Mouse (Mus musculus): Measurements from ENCODE around the gene Pla2g16. TPM values are rescaled to one million over a fixed set of nuclear protein-coding genes. Genes with fewer than 3 reads are reported as not detected.

Gene Pla2g16
- 3.0 TPM in 2 replicates for polyA plus RNA-seq (2015; fragmentation: Nextera tagmentation; extraction: Ambion mirVana)

DNA sequence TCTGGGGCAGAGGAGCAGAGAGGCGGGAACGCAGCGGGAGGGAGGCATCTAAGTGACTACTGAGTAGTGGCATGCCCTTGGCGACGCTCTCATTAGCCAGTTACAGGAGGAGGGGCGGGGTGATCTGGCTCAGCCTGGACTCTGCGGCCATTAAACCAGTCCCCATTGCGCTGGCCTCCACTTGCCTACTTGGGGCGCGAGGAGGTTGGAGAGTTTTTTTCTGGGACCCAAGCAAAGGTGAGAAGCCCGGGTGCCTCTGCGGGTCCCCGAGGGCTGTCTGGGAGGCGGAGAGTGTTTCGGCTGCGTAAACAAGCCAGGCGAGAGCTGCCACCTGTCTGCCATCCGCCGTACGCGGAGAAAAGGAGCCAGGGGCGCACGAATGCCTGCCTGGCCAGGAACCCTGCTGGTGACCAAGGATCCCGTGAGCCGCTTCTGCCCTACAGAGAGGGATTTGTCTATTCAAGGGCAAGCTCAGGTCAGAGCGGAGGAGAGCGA, at the start of gene Pla2g16:
Pla2g16 (plus strand) TSS at position 132 of the 495 bp plus-strand sequence.
- Histone ChIP-seq H3K4me1 (peaks cover 8% of the 10 kb centered on the region), H3K4me3 (peak within 1 kb of the TSS; percentile 39), H3K4me2 (peak within 1 kb of the TSS; percentile 61), H3K27me3 (replicated peaks) (peaks cover 7% of the 10 kb centered on the region), H3K27ac (no peak within 1 kb of the TSS), H3K9ac (peak within 1 kb of the TSS; percentile 28; the same call in 1 of the 2 replicates), H3K9me3 (no peaks in the 10 kb centered on the region), H3K36me3 (replicated peaks) (no peaks in the 10 kb centered on the region)
- ATAC-seq (replicated peaks) = peak; percentile 78; the same call in 1 of the 2 replicates
- 1% methylated on average over 27 of the region's 27 CpGs for WGBS

DNA sequence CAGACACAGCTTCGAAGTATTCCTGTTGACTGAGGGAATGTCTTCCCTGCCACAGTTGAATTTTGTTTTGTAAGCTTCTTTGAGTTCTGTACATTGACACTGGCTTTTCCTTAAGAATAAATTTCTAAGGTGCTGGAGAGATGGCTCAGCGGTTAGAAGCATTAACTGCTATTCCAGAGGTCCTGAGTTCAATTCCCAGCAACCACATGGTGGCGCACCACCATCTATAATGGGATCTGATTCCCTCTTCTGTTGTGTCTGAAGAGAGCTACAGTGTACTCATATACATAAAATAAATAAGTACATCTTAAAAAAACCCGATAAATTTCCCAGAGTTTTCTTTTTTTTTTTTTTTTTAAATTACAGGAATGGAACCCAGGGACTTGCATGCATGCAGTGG, 49.2 kb upstream of the Pla2g16 start:
- Histone ChIP-seq H3K9ac (no peak overlapping the region), H3K36me3 (replicated peaks) (peaks cover 3% of the 10 kb centered on the region; the same call in 1 of the 2 replicates), H3K27me3 (replicated peaks) (no peaks in the 10 kb centered on the region), H3K4me3 (no peak overlapping the region), H3K4me1 (no peaks in the 10 kb centered on the region), H3K27ac (no peak overlapping the region), H3K9me3 (no peaks in the 10 kb centered on the region), H3K4me2 (no peak overlapping the region)
- no peak for ATAC-seq (replicated peaks)
- 73% methylated on average over 4 of the region's 4 CpGs for WGBS

DNA sequence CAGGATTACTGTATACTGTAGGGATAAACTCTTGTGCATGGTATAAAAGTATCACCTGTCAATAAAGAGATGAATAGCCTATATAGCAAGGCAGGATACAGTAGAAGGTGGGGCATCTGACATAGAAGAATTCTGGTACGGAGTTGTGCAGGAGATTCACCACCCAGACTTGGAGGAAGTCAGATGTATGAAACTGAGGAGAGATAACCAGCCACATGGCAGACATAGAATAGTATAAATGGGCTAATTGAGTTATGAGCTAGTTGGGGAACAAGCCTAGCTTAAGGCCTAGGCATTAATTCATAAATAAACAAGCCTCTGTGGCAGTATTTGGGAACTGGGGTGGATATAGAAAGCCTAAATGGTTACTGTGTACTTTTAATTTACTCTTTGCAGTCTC, 40.8 kb upstream of the Pla2g16 start:
- H3K4me2 ChIP-seq = no peak overlapping the region
- no peak overlapping the region for H3K4me3 ChIP-seq

DNA sequence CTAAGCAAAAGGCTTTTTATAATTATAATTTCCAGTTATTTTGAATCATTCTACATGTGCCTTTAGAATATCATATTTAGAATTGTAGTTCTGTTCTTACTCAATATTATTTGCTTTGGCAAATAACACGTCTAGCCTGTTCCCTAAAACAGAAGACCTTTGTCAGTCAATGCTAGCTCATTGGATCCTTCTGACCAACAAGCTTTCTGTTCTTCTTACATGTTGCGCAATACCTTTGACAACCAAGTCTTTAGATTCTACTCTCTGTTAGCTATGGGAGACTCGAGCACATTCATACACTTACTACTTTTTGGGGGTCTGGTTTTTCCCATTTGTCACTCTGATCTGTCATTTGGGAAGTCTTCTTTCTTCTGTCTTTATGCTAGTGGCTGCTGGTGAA, 35.6 kb upstream of the Pla2g16 start:
- 96% methylated on average over 3 of the region's 3 CpGs for WGBS
- ATAC-seq (replicated peaks) = no peak
- H3K36me3 ChIP-seq (replicated peaks) = peaks cover 20% of the 10 kb centered on the region

More for the DNA sequence above, 40.8 kb upstream of the Pla2g16 start:
- Histone ChIP-seq H3K9ac (no peak overlapping the region), H3K27ac (no peak overlapping the region), H3K4me1 (no peaks in the 10 kb centered on the region), H3K9me3 (no peaks in the 10 kb centered on the region), H3K27me3 (replicated peaks) (no peaks in the 10 kb centered on the region), H3K36me3 (replicated peaks) (peaks cover 6% of the 10 kb centered on the region; the same call in 1 of the 2 replicates)
- WGBS = 88% methylated on average over 1 of the region's 1 CpGs
- no peak for ATAC-seq (replicated peaks)

DNA sequence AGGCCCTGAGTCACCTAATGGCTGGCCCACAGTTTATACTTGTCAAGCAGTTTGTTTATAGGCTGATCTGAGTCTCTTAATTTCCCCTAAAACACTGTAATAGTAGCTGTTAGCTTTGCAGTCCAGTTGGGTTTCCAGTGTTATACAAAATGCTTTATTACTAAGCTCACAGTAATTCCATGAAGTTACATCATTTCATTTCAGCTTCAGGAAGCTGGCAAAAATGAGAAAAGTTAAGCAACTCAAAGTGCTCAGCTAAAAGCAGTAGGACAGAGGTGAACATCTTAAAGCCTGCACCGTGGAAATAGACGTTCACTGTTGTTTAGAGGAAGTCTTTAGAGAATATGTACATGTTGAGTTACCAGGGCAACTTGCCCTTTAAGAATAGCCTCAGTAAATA, 34.4 kb upstream of the Pla2g16 start:
- H3K4me3 ChIP-seq = no peak overlapping the region
- H3K27ac ChIP-seq = no peak overlapping the region
- H3K4me2 ChIP-seq = no peak overlapping the region
- H3K36me3 ChIP-seq (replicated peaks) = peaks cover 20% of the 10 kb centered on the region
- no peaks in the 10 kb centered on the region for H3K4me1 ChIP-seq
- no peak overlapping the region for H3K9ac ChIP-seq
- ATAC-seq (replicated peaks) = no peak
- over 99% methylated on average over 2 of the region's 2 CpGs for WGBS
- no peaks in the 10 kb centered on the region for H3K9me3 ChIP-seq
- no peaks in the 10 kb centered on the region for H3K27me3 ChIP-seq (replicated peaks)

More for the DNA sequence above, 35.6 kb upstream of the Pla2g16 start:
- Histone ChIP-seq H3K4me3 (no peak overlapping the region), H3K9me3 (no peaks in the 10 kb centered on the region), H3K4me2 (no peak overlapping the region), H3K27me3 (replicated peaks) (no peaks in the 10 kb centered on the region), H3K4me1 (no peaks in the 10 kb centered on the region), H3K9ac (no peak overlapping the region), H3K27ac (no peak overlapping the region)

DNA sequence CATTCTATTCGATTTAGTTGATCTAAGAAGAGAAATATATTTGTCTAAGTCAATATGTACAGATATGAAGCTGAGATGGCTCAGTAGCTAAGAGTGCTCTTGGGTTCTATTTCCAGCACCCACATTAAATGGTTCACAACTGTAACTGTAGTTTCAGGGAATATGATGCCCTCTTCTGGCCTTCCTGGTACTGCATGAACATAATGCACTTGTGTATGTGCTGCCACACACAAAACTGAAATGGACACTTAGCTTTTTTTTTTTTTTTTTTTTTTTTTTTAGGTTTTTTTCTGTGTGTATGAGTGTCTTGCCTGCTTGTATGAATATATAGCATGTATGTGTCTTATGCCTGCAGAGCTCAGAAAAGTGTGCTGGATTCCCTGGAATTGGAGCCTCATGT, 34.0 kb upstream of the Pla2g16 start:
- Histone ChIP-seq H3K4me1 (no peaks in the 10 kb centered on the region), H3K4me3 (no peak overlapping the region), H3K9ac (no peak overlapping the region), H3K27ac (no peak overlapping the region), H3K27me3 (replicated peaks) (no peaks in the 10 kb centered on the region), H3K9me3 (no peaks in the 10 kb centered on the region), H3K36me3 (replicated peaks) (peaks cover 20% of the 10 kb centered on the region), H3K4me2 (no peak overlapping the region)
- no peak for ATAC-seq (replicated peaks)
- 100% methylated on average over 1 of the region's 1 CpGs for WGBS

DNA sequence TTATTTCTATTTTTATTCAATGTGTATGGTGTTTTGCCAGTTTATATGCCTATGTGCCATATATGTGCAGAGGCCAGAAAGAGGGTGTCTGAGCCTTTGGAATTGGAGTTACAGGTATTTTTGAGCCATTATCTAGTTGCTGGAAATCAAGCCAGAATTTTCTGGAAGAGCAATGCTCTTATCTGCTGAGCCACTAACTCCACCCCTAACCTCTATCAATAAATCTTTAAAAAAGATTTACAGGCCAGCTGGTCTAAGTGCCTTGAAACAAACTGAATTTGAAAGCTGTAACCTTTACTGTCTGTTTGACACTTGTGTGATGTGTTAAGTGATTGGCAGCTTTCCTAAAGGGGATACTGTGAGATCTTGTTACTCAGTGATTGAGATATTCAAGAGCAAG, 33.5 kb upstream of the Pla2g16 start:
- Histone ChIP-seq H3K4me2 (no peak overlapping the region), H3K4me3 (no peak overlapping the region), H3K9ac (no peak overlapping the region), H3K36me3 (replicated peaks) (peaks cover 20% of the 10 kb centered on the region), H3K4me1 (no peaks in the 10 kb centered on the region), H3K27me3 (replicated peaks) (no peaks in the 10 kb centered on the region), H3K27ac (no peak overlapping the region), H3K9me3 (no peaks in the 10 kb centered on the region)
- ATAC-seq (replicated peaks) = no peak

DNA sequence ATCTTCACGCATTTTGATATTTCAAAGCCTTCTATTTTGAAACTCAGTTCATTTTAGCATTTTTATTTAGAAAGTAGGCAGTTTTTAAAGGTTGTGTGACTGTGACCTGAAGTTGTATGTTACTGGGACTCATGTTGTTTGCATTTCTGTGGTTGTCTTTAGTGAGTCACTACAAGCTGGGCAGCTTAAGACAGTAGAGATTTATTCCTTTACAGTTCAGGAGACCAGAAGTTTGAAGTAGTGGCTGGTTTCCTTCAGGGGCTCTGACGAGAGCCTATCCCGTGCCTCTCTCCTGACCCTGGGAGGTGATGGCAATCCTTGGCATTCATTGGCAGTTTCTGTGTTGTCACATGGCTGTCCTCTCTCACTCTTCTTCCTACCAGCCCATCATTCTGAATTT, 32.4 kb upstream of the Pla2g16 start:
- H3K4me1 ChIP-seq = no peaks in the 10 kb centered on the region
- H3K4me3 ChIP-seq = no peak overlapping the region
- no peaks in the 10 kb centered on the region for H3K27me3 ChIP-seq (replicated peaks)
- H3K27ac ChIP-seq = no peak overlapping the region
- peaks cover 17% of the 10 kb centered on the region for H3K36me3 ChIP-seq (replicated peaks)
- H3K9ac ChIP-seq = no peak overlapping the region
- no peaks in the 10 kb centered on the region for H3K9me3 ChIP-seq
- WGBS = 83% methylated on average over 3 of the region's 3 CpGs
- no peak for ATAC-seq (replicated peaks)
- H3K4me2 ChIP-seq = no peak overlapping the region

DNA sequence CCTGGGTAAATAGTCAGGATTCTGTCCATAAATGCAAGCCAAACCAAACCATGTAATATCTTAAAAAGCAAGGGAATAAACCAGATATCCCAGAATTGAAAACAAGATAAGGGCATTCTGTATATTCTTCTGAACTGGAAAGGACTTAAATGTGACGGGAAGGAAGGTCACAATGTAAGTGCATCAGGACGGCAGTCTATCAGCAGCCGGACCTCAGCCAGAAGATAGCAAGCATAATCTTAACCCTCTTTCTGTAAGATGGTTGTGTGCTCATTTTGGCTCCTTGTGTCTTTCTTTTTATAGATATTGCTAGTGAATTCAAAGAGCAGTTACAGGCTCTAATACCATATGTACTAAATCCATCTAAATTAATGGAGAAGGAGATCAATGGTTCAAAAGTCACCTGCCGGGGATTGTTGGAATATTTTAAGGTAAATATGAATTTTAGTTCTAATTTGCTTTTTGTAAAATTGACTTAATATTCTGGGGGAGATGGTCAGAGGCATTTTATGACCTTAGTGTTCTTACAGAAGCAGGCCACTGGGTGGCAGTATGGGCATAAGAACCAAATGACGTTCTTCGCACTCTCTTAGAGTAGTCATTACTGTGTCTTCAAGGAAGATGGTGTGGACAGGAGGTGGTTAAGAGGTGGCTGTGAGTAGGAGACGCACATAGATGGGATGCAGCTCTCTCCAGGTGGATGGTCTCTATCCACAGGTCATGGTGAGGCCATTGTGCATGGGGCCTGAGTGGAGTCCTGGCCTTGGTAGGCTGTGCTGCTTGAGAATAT, 28.4 kb upstream of the Pla2g16 start:
- H3K4me1 ChIP-seq = no peaks in the 10 kb centered on the region
- no peaks in the 10 kb centered on the region for H3K27me3 ChIP-seq (replicated peaks)
- H3K36me3 ChIP-seq (replicated peaks) = peaks cover 10% of the 10 kb centered on the region; the same call in 1 of the 2 replicates
- H3K9me3 ChIP-seq = no peaks in the 10 kb centered on the region
- ATAC-seq (replicated peaks) = peak; percentile 75
- H3K27ac ChIP-seq = no peak overlapping the region
- H3K4me3 ChIP-seq = no peak overlapping the region
- no peak overlapping the region for H3K9ac ChIP-seq
- 54% methylated on average over 7 of the region's 7 CpGs for WGBS
- H3K4me2 ChIP-seq = no peak overlapping the region

DNA sequence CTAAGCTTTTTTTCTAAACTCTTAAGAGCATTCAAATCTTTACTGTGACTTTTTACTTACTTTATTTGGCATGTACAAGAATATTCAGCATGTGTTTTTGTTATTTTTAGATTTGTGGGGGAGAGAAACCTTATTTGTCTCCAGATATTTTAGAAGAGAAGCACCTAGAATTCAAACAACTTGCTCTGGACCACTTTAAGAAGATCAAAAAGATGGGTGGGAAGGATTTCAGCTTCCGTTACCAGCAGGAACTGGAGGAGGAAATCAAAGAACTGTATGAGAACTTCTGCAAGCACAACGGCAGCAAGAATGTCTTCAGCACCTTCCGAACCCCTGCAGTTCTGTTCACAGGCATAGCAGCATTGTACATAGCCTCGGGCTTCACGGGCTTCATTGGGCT, 25.4 kb upstream of the Pla2g16 start:
- Histone ChIP-seq H3K27ac (no peak overlapping the region), H3K36me3 (replicated peaks) (peaks cover 10% of the 10 kb centered on the region; the same call in 1 of the 2 replicates)
- 88% methylated on average over 5 of the region's 5 CpGs for WGBS

DNA sequence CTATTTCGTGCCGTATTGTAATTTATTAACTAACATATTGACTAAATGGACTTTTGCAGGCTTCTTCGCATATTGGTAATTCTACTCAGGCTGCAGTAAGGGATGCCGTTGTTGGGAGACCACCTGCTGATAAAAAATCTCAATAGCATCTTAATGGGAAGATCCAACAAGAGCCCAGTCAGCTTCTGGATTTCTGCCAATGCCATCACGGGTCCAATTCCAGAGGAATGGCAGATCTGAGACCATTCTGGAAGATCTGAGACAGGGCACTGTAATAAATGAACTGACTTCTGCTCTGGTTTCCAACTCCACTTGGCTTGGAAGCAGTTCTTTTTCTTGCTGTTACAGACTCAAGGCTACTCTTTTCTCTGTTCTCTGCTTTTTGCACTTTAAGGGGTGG, 23.4 kb upstream of the Pla2g16 start:
- Histone ChIP-seq H3K9ac (no peak overlapping the region), H3K4me1 (no peaks in the 10 kb centered on the region), H3K9me3 (no peaks in the 10 kb centered on the region), H3K4me3 (no peak overlapping the region), H3K27me3 (replicated peaks) (no peaks in the 10 kb centered on the region), H3K4me2 (no peak overlapping the region), H3K27ac (no peak overlapping the region), H3K36me3 (replicated peaks) (peaks cover 10% of the 10 kb centered on the region; the same call in 1 of the 2 replicates)
- ATAC-seq (replicated peaks) = no peak
- WGBS = 61% methylated on average over 5 of the region's 5 CpGs

More for the DNA sequence above, 25.4 kb upstream of the Pla2g16 start:
- no peaks in the 10 kb centered on the region for H3K4me1 ChIP-seq
- H3K9me3 ChIP-seq = no peaks in the 10 kb centered on the region
- H3K27me3 ChIP-seq (replicated peaks) = no peaks in the 10 kb centered on the region
- no peak overlapping the region for H3K9ac ChIP-seq
- no peak overlapping the region for H3K4me3 ChIP-seq
- ATAC-seq (replicated peaks) = no peak
- no peak overlapping the region for H3K4me2 ChIP-seq

DNA sequence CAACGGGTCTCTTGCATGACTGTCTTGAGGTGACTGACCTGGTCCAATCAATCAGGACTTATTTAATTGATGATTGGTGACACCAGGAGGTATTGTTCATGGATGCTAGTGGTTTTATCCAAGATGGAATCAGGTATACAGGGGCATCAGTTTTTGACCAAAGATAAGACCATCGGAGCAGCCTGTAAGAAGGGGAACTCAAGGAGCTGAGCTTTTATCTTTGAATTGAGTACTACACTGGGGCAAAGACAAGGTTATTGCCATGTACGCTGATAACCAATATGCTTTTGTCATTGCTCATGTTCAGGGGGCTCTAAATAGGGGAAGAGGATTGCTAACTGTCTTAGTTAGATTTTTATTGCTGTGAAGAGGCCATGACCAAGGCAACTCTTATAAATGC, 8.3 kb upstream of the Pla2g16 start:
- Histone ChIP-seq H3K27ac (no peak overlapping the region), H3K27me3 (replicated peaks) (no peaks in the 10 kb centered on the region), H3K4me1 (no peaks in the 10 kb centered on the region), H3K9ac (no peak overlapping the region), H3K4me3 (no peak overlapping the region), H3K36me3 (replicated peaks) (no peaks in the 10 kb centered on the region), H3K4me2 (no peak overlapping the region), H3K9me3 (no peaks in the 10 kb centered on the region)
- 90% methylated on average over 3 of the region's 3 CpGs for WGBS
- ATAC-seq (replicated peaks) = no peak
